Mouse (Mus musculus): ENCODE data around the gene Tmeff1. TPM values are rescaled to one million over a fixed set of nuclear protein-coding genes. Genes with fewer than 3 reads are reported as not detected.

The Tmeff1 gene
- total RNA-seq, 2 experiments from 2014 or later = 10.7 TPM

GRCm38 (mm10) chr4:48564962-48565361, 20.0 kb upstream of the Tmeff1 start:
- DNase-seq = no peak

GRCm38 (mm10) chr4:48576361-48576760, 8.6 kb upstream of the Tmeff1 start:
- DNase-seq = no peak

- no peak for DNase-seq
Measured at GRCm38 (mm10) chr4:48577831-48578230, 7.1 kb upstream of the Tmeff1 start.

- peak; percentile 52 to 64 for DNase-seq
Measured at GRCm38 (mm10) chr4:48578399-48578798, 6.6 kb upstream of the Tmeff1 start.

- DNase-seq = no peak
Measured at GRCm38 (mm10) chr4:48579475-48580110, 5.4 kb upstream of the Tmeff1 start.

- DNase-seq = no peak
Measured at GRCm38 (mm10) chr4:48581201-48581600, 3.8 kb upstream of the Tmeff1 start.

- no peak for DNase-seq
Measured at GRCm38 (mm10) chr4:48581993-48582392, 3.0 kb upstream of the Tmeff1 start.

GRCm38 (mm10) chr4:48582941-48583340, 2.0 kb upstream of the Tmeff1 start:
- DNase-seq = no peak

- peak; percentile 19 to 24 for DNase-seq
Measured at GRCm38 (mm10) chr4:48585241-48586098, 496 bp downstream of the Tmeff1 start.

- DNase-seq = peak in 1 of 2 experiments; percentile 25
Measured at GRCm38 (mm10) chr4:48586099-48586821, 1.3 kb downstream of the Tmeff1 start.

- no peak for DNase-seq
Measured at GRCm38 (mm10) chr4:48587526-48587925, 2.6 kb downstream of the Tmeff1 start.

- no peak for DNase-seq
Measured at GRCm38 (mm10) chr4:48588576-48588975, 3.6 kb downstream of the Tmeff1 start.

- no peak for DNase-seq
Measured at GRCm38 (mm10) chr4:48590862-48591261, 5.9 kb downstream of the Tmeff1 start.

GRCm38 (mm10) chr4:48591390-48591789, 6.4 kb downstream of the Tmeff1 start:
- DNase-seq = no peak

GRCm38 (mm10) chr4:48592328-48592727, 7.4 kb downstream of the Tmeff1 start:
- no peak for DNase-seq

- no peak for DNase-seq
Measured at GRCm38 (mm10) chr4:48592844-48593243, 7.9 kb downstream of the Tmeff1 start.

GRCm38 (mm10) chr4:48596111-48596510, 11.1 kb downstream of the Tmeff1 start:
- DNase-seq = no peak

GRCm38 (mm10) chr4:48605650-48606049, 20.7 kb downstream of the Tmeff1 start:
- no peak for DNase-seq

GRCm38 (mm10) chr4:48609485-48609884, 24.5 kb downstream of the Tmeff1 start:
- no peak for DNase-seq

GRCm38 (mm10) chr4:48610251-48610650, 25.3 kb downstream of the Tmeff1 start:
- DNase-seq = no peak

- DNase-seq = no peak
Measured at GRCm38 (mm10) chr4:48615483-48615882, 30.5 kb downstream of the Tmeff1 start.

GRCm38 (mm10) chr4:48617201-48617600, 32.2 kb downstream of the Tmeff1 start:
- no peak for DNase-seq

GRCm38 (mm10) chr4:48620121-48620520, 35.1 kb downstream of the Tmeff1 start:
- DNase-seq = no peak

Measured in heart, adult 18-20 months (tissue).